Mouse (Mus musculus) layer of hippocampus, adult 11-12 months (tissue): ENCODE results near the gene Sumf1.
A peak's percentile ranks its signal among the peaks of the same experiment; 100 is the strongest.

Source experiments
- DNase-seq: peaks from one replicate; pipeline ENCODE4 v3.0.0; 2022; ENCODE audit warnings: low spot score

Sumf1 gene

GRCm38 (mm10) chr6:108184847-108185684 lies at the start of gene Sumf1:
Sumf1 (minus strand) TSS chr6:108185582.
- peak; percentile 93 for DNase-seq

DNA sequence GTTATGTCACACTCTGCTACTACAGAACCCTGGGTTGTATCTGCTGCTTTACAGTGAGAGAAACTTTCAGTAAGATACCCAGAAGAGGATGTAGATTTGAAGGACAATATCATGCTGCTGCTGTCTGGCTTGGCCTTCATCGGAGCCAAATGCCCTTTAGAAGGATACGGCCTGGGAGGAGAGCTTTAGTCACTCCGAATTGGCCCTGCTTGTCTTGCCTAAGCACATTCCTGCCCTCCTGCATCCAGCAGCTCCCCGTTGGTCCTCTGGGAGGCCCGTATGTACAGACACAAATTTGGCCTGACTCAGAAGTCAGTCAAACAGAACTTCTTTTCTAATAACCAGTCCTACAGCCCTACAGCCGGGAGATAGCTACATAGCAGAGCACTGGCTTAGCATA lies 49.2 kb upstream of the Sumf1 start:
- DNase-seq = no peak

DNA sequence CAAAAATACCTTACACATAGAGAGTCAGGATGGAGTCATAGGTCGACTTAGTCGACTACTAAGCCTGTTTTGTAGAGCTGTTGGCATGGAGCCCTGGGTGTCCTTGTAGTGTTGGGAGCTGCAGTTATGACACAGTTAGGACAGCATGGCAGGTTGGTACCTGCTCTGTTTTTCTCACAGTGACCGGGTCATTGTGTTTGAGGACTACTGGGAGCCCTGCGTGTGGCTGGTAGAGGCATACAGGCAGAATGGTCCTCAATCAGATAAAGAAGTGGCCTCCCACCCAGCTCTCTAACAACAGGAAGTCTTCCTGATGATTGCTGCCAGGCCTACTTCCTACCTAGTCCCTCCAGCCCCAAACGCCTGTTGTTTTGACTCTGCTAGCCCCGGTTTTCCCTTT lies 47.7 kb upstream of the Sumf1 start:
- DNase-seq = no peak

DNA sequence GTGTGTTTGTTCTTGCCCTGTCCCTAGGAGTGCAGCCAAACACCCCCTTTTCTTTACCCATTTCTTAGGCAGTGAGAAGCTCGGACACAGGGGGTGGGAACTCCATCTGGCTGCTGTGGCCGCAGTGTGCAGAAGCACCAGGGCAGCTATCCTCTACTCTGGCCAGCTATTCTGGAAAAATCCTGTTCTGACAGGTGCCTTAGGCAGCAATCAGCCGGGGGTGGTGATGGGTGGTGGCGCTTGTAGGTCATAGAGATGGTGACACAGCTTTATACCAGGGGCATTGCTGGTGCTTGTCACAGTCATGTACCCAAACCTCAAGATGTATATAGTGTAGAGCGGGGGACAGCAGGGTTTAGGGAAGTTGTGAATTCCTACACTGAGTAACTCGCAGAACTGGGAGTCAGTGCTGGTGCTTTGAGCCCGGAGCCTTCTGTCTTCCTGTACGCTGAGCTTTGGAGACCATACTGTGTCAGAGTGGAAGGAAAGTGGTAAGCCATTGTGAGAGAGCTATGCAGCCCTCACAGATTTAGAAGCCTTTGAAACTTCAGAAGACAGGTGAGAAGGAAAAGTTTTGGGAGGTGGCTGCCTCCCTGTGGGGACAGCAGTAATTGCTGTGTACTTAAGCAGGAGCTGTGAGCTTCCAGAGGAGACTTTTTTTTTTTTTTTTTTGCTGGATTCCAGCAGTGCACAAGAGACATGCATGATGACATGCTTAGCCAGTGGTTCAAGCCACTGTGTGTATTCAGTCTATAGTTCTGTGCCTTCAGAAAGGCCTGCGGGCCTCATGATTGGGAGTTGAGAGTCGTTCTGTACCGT lies 46.7 kb upstream of the Sumf1 start:
- no peak for DNase-seq

- no peak for DNase-seq
Observed at GRCm38 (mm10) chr6:108230608-108231007, 45.2 kb upstream of the Sumf1 start.

- DNase-seq = no peak
Observed at GRCm38 (mm10) chr6:108228601-108229000, 43.2 kb upstream of the Sumf1 start.

DNA sequence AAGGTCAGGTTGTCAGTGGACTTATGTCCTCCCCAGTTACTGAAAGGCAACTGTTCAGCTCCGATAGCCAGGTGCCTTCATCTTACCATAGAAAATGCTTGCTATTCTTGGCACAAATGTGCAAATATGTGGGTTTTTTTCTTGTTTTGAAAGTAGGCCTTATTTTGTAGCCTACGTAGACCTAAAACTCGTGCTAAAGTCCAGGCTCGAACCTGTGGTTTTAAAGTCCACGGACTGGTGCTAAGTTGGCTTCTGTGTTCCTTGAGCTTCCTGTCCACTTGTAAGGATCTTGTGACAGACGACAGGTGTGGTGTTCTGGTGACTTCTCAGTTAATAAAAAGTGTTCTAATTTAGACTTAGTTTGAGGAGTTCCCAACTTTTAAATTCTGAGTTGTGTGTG lies 42.7 kb upstream of the Sumf1 start:
- no peak for DNase-seq

- DNase-seq = no peak
Observed at GRCm38 (mm10) chr6:108227461-108227860, 42.1 kb upstream of the Sumf1 start.

DNA sequence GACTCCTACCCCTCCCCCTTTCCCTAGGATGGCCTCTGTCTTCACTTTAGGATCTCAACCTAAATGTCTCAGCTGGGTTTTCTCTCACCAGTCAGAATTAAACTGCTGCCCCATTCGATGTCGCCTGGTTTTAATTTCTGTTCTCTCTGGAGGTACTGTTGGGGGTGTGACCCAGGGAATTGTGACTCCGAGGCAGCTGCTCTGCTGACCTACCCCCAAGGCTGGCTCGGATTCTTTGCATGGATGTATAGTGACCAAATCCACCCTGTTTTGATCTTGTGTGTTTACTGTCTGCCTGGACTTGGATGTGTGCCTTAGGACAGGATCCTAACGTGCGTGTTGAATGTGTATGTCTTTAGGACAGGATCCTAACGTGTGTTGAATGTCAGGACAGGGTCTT lies 40.8 kb upstream of the Sumf1 start:
- no peak for DNase-seq

DNA sequence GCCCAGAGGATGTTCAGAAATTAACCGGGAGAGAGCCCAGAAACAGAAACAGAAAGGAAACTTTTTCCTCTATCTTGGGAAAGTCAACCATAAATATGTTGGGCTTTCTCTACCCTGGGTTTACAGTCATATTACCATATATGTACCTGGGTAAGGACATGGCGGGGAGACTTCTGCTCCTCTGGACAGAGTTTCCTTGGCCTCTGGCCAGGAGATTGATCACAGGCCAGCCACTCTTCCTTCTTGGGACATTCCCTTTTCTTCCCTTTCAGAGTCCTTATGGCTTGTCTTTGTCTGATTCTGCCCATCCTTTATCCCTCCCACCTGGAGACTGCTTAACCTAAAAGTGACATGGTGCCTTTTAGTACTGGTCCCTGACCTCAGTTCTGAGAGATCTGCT lies 39.6 kb upstream of the Sumf1 start:
- no peak for DNase-seq

DNA sequence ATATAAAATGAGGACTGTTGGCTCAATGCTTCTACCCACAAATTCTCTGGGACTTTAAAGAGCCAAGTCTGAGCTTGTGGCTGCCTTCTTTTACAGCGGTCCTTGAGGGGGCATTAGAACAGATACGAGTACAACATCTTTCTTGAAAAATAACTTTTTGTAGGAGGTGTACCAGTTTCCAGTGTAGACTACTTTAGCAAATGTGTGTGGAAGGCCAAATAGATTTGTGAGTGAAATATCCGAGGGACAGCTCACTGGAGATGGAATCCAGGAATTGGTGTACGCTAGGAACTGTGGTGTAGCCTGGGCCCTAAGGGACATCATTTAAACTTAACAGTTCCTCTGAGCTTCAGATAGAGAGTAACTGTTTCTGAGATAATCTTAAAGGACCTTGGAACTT lies 39.0 kb upstream of the Sumf1 start:
- no peak for DNase-seq

DNA sequence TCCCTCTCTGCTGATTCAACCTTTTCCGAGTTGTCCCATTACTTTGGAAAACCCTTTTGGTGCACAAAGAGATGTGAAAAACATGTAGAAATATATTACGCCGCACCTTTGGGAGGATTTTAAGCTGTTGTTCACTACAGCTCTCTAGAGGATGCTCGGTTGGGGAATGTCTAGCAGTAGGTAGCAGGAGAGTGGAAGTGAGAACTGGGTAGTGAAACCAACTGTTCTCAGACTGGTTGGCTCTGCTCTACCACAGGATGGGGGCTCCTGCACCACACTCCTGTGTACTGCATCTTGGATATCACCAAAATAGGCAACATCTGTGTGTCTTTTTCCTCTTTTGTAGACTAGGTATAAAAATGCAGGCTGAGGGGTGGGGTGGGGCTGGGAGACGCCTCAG lies 37.5 kb upstream of the Sumf1 start:
- no peak for DNase-seq

GRCm38 (mm10) chr6:108222435-108222834 lies 37.1 kb upstream of the Sumf1 start:
- DNase-seq = no peak

- DNase-seq = no peak
Observed at GRCm38 (mm10) chr6:108217987-108218386, 32.6 kb upstream of the Sumf1 start.

DNA sequence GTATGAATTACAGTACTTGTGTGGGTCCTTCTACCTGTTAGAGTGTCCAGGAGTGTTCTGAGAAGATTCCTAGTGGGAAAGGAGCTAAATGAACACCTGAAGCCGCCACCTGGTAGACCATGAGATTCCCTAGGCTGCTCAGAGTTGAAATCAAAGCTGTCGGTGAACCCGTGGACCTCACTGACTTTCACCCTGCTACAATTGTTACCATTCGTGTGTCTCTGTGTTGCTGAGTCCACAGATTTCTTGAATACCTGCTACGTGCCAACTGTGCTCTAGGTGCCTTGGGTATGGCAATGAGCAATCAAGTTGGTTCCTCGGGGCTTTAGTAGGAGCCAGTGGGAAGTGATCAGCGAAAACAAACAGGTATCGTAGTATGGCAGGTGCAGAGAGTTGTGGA lies 31.4 kb upstream of the Sumf1 start:
- DNase-seq = no peak

DNA sequence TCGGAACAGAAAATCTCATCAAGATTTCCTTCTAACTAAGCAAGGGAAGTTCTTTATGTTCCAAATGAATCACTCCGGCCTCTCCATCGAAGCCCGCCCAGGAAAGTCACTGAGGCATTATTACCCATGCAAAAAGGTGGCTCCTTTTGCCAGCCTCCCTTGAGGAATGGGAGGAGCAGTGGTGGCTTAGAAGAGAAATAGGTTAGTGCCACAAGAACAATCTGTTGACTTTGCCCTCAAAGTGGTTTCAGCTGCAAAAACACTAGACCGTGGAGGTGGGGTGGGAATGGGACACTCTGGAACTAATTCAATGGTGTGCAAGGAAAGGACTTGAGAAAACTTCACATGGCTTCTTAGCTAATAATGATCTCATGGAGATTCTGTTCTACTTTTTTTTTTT lies 30.7 kb upstream of the Sumf1 start:
- DNase-seq = no peak

- no peak for DNase-seq
Observed at GRCm38 (mm10) chr6:108214294-108214925, 29.0 kb upstream of the Sumf1 start.

- DNase-seq = no peak
Observed at GRCm38 (mm10) chr6:108213481-108214293, 28.3 kb upstream of the Sumf1 start.

- DNase-seq = peak; percentile 97
Observed at GRCm38 (mm10) chr6:108212881-108213295, 27.5 kb upstream of the Sumf1 start, which contains the start of gene Itpr1. Itpr1 (plus strand) TSS chr6:108213096.

DNA sequence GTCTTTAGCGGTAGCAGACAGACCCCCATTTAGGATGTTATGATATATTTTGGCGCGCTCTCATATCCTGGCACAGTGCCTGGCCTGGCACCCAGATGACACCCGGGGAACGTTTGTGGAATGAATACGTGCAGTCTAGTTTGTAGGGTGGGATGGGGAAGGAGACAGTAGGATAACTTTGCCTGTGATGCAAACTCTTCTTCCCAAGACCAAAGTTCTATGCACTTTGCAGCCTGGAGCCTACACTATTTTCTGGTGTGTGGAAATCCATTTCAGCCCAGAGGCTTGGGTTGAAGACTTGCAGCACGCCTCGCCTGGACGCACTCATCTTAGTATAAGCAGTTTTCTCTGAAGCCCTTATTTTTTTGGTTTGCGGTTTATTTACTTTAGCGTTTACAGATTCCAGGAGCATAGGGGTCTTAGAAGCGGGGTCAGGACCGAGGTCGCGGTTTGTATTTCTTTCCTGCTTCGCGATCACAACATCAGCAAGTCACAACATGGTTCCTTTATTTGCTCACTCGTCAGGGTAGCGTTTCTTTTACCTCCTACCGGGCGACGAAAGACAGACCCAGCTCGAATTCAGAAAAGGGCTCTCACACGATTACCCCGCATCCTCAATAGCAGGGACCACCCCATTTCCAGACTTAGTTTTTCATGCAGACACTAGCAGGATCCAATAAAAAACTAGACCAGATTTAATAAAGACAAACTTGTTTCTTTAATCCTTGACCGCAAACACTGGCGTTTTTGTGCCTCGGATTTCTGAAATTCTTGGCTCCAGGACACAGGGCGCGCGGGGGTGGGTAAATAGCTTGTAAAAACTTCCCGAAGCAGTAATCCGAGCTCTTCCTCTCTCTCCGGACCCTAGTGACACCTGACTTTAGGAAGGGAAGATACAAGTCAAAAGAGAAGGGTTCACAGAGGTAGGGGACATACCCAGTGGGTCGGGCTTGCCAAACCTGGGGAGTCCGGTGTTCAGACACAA lies 26.8 kb upstream of the Sumf1 start:
- DNase-seq = no peak
